10 mouse cellular contexts compared by ENCODE assay signal in genomic region chr5:99598470-99599110, GRCm38 (mm10).
DNase-seq lines count a peak whose midpoint lies in the region; ATAC-seq lines count a peak whose summit lies in the region.
"Had no signal": no experiment of that assay in that cellular context is flagged by ENCODE, and none has a peak within 500 bp of the region (broad histone marks: within the 10 kb centered on the region; RNA-seq: fewer than 3 reads in every experiment).

No protein-coding gene starts in this region.

- no peaks in the 10 kb centered on the region for H3K36me3 ChIP-seq in embryonic facial prominence, embryonic 11.5 days (replicated peaks; ENCODE audit: control insufficient read depth, insufficient read depth, low read depth, low read length)
- H3K36me3 ChIP-seq in embryonic facial prominence, embryonic 10.5 days (replicated peaks) = no peaks in the 10 kb centered on the region
- H3K36me3 ChIP-seq in embryonic facial prominence, embryonic 12.5 days = no peaks in the 10 kb centered on the region
- no peaks in the 10 kb centered on the region for H3K36me3 ChIP-seq in midbrain, embryonic 16.5 days (ENCODE audit: control insufficient read depth, insufficient read depth, low read length)

- WGBS in embryonic facial prominence, embryonic 11.5 days = 58% methylated on average over 10 of the region's 10 CpGs
- 64% methylated on average over 10 of the region's 10 CpGs for WGBS in embryonic facial prominence, embryonic 10.5 days
- 52% methylated on average over 10 of the region's 10 CpGs for WGBS in embryonic facial prominence, embryonic 12.5 days
- 55% methylated on average over 10 of the region's 10 CpGs for WGBS in midbrain, embryonic 16.5 days

- H3K9ac ChIP-seq in embryonic facial prominence, embryonic 11.5 days (replicated peaks; ENCODE audit: low read length) = no peak overlapping the region
- no peak overlapping the region for H3K9ac ChIP-seq in embryonic facial prominence, embryonic 12.5 days
- 0 out of 2 replicates have a peak overlapping the region, but pooled peaks have one; percentile 17 for H3K9ac ChIP-seq in midbrain, embryonic 16.5 days (ENCODE audit: low read depth, low read length)
- H3K9ac ChIP-seq: heart, embryonic 12.5 days had no signal

- H3K9me3 ChIP-seq in embryonic facial prominence, embryonic 11.5 days (replicated peaks; ENCODE audit: control insufficient read depth, low read length) = no peaks in the 10 kb centered on the region
- peaks cover 6% of the 10 kb centered on the region; the same call in 1 of the 2 replicates for H3K9me3 ChIP-seq in embryonic facial prominence, embryonic 10.5 days
- no peaks in the 10 kb centered on the region for H3K9me3 ChIP-seq in embryonic facial prominence, embryonic 12.5 days
- no peaks in the 10 kb centered on the region; the same call in 1 of the 2 replicates for H3K9me3 ChIP-seq in midbrain, embryonic 16.5 days (replicated peaks; ENCODE audit: control insufficient read depth, low read length, poor library complexity, severe bottlenecking)

- DNase-seq in embryonic facial prominence, embryonic 11.5 days (ENCODE audit: low spot score) = peak; percentile 11
- no peak for DNase-seq in embryonic facial prominence, embryonic 10.5 days (ENCODE audit: low spot score)
- DNase-seq in layer of hippocampus, adult 9-11 months = peak; percentile 25
- DNase-seq in layer of hippocampus, postnatal 10 days (ENCODE audit: low spot score in 2 of 2) = no peak
- DNase-seq in yolk sac, embryonic 10.5 days (ENCODE audit: low spot score) = no peak
- DNase-seq in adrenal gland, postnatal 10 days = no peak

- H3K4me1 ChIP-seq in embryonic facial prominence, embryonic 11.5 days (ENCODE audit: control insufficient read depth, insufficient read depth, low read length) = no peaks in the 10 kb centered on the region
- peaks cover 13% of the 10 kb centered on the region; the same call in 1 of the 2 replicates for H3K4me1 ChIP-seq in embryonic facial prominence, embryonic 10.5 days
- peaks cover 4% of the 10 kb centered on the region; the same call in 1 of the 2 replicates for H3K4me1 ChIP-seq in embryonic facial prominence, embryonic 12.5 days
- peaks cover 21% of the 10 kb centered on the region for H3K4me1 ChIP-seq in midbrain, embryonic 16.5 days (ENCODE audit: control insufficient read depth, insufficient read depth, low read length)

- H3K4me3 ChIP-seq in embryonic facial prominence, embryonic 11.5 days (ENCODE audit: low read depth, low read length) = no peak overlapping the region
- H3K4me3 ChIP-seq in embryonic facial prominence, embryonic 10.5 days = no peak overlapping the region
- H3K4me3 ChIP-seq in embryonic facial prominence, embryonic 12.5 days = no peak overlapping the region
- H3K4me3 ChIP-seq in midbrain, embryonic 16.5 days (ENCODE audit: low read depth, low read length) = no peak overlapping the region
- H3K4me3 ChIP-seq: erythroblast, embryonic 14.5 days; heart, embryonic 12.5 days had no signal

- no peak overlapping the region for H3K27ac ChIP-seq in embryonic facial prominence, embryonic 11.5 days (replicated peaks; ENCODE audit: low read depth, low read length)
- no peak overlapping the region for H3K27ac ChIP-seq in embryonic facial prominence, embryonic 10.5 days (replicated peaks)
- no peak overlapping the region for H3K27ac ChIP-seq in embryonic facial prominence, embryonic 12.5 days
- peak overlapping the region; percentile 66 for H3K27ac ChIP-seq in midbrain, embryonic 16.5 days (ENCODE audit: low read length)

- no peak; the same call in 1 of the 2 replicates for ATAC-seq in embryonic facial prominence, embryonic 11.5 days (replicated peaks; ENCODE audit: insufficient number of reproducible peaks, low FRiP score, low TSS enrichment, low read depth)
- peak; percentile 60; the same call in 1 of the 2 replicates for ATAC-seq in embryonic facial prominence, embryonic 12.5 days (ENCODE audit: insufficient number of reproducible peaks, insufficient read depth, low FRiP score, low TSS enrichment)
- peak; percentile 52; the same call in 1 of the 2 replicates for ATAC-seq in midbrain, embryonic 16.5 days

- no peak overlapping the region for H3K4me2 ChIP-seq in embryonic facial prominence, embryonic 11.5 days (ENCODE audit: low read depth, low read length)
- H3K4me2 ChIP-seq in embryonic facial prominence, embryonic 12.5 days (replicated peaks) = no peak overlapping the region
- no peak overlapping the region for H3K4me2 ChIP-seq in midbrain, embryonic 16.5 days (ENCODE audit: low read length)
- H3K4me2 ChIP-seq: heart, embryonic 12.5 days had no signal

- no peaks in the 10 kb centered on the region for H3K27me3 ChIP-seq in embryonic facial prominence, embryonic 11.5 days (ENCODE audit: control insufficient read depth, insufficient read depth, low read length)
- peaks cover 8% of the 10 kb centered on the region; the same call in 1 of the 2 replicates for H3K27me3 ChIP-seq in embryonic facial prominence, embryonic 10.5 days (replicated peaks; ENCODE audit: low read depth, poor library complexity, severe bottlenecking)
- H3K27me3 ChIP-seq in embryonic facial prominence, embryonic 12.5 days = no peaks in the 10 kb centered on the region
- no peaks in the 10 kb centered on the region for H3K27me3 ChIP-seq in midbrain, embryonic 16.5 days (ENCODE audit: control insufficient read depth, insufficient read depth, low read depth, low read length)
- H3K27me3 ChIP-seq: heart, embryonic 12.5 days had no signal

Comparison
In these comparisons a context has a peak if more than half of its experiments do, and no peak if none do; other contexts are left out.
1. DNase-seq: peak in embryonic facial prominence, embryonic 11.5 days (single experiment) and layer of hippocampus, adult 9-11 months (single experiment); none in embryonic facial prominence, embryonic 10.5 days (single experiment), layer of hippocampus, postnatal 10 days (0 of 2), yolk sac, embryonic 10.5 days (single experiment) and adrenal gland, postnatal 10 days (single experiment).